In the genomic region with DNA sequence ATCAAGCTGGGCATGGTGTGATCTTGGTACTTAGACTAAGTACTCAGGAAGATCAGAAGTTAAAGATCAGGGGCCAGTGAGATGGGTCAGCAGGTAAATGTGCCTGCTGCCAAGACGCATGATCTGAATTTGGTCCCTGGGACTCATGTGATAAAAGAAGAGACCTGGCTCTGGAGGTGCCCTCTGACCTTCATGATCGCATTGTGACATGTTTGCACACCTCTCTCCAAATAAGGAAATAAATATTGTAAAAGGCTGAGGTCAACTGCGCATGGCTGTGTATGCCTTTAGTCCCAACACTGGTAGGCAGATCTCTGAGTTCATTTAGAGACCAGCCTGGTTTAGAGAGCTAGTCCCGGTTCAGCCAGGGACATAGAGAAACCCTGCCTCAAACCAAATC, we compare ENCODE assay signal across 20 mouse cellular contexts. TPM values are rescaled to one million over a fixed set of nuclear protein-coding genes. Genes with fewer than 3 reads are reported as not detected.
A peak's percentile ranks its signal among the peaks of the same experiment; 100 is the strongest.
DNase-seq lines count a peak whose midpoint lies in the region; ATAC-seq and TF ChIP-seq lines count a peak whose summit lies in the region.
"Had no signal": no experiment of that assay in that cellular context is flagged by ENCODE, and none has a peak within 500 bp of the region (broad histone marks: within the 10 kb centered on the region; RNA-seq: fewer than 3 reads in every experiment).

No protein-coding gene starts in this region.

- TF ChIP-seq POLR2A in liver, adult 2 months (IDR thresholded peaks at IDR 0.05; ENCODE audit: extremely low read depth, insufficient read depth, low read length), result no peak

- no peaks in the 10 kb centered on the region for H3K79me2 ChIP-seq in liver, adult 2 months (ENCODE audit: control insufficient read depth, insufficient read depth, low read length)

- no peak for TF ChIP-seq CTCF in liver, adult 2 months (IDR thresholded peaks at IDR 0.05; ENCODE audit: low read depth, low read length)
- no peak for TF ChIP-seq CTCF in liver, postnatal 0 days (IDR thresholded peaks at IDR 0.05; ENCODE audit: low read depth)

- H3K27ac ChIP-seq in liver, adult 2 months (replicated peaks; ENCODE audit: insufficient read depth, low read depth, low read length), result no peak overlapping the region
- H3K27ac ChIP-seq in liver, postnatal 0 days (ENCODE audit: low read depth), result no peak overlapping the region
- H3K27ac ChIP-seq in liver, embryonic 11.5 days (ENCODE audit: low read depth, low read length), result no peak overlapping the region

- H3K4me1 ChIP-seq in liver, adult 2 months (ENCODE audit: control insufficient read depth, insufficient read depth, low read length), result no peaks in the 10 kb centered on the region
- no peaks in the 10 kb centered on the region for H3K4me1 ChIP-seq in liver, postnatal 0 days (ENCODE audit: insufficient read depth)
- H3K4me1 ChIP-seq in liver, embryonic 11.5 days (replicated peaks; ENCODE audit: control insufficient read depth, insufficient read depth, low read length), result no peaks in the 10 kb centered on the region

- H3K27me3 ChIP-seq in liver, adult 2 months (ENCODE audit: control insufficient read depth, insufficient read depth, low read length), result no peaks in the 10 kb centered on the region
- H3K27me3 ChIP-seq in liver, postnatal 0 days (ENCODE audit: insufficient read depth, low read length), result no peaks in the 10 kb centered on the region
- H3K27me3 ChIP-seq in liver, embryonic 11.5 days (replicated peaks; ENCODE audit: control insufficient read depth, insufficient read depth, low read length), result no peaks in the 10 kb centered on the region
- H3K27me3 ChIP-seq: CH12.LX, Patski had no signal

- H3K9me3 ChIP-seq in liver, postnatal 0 days (ENCODE audit: low read length), result no peaks in the 10 kb centered on the region
- no peaks in the 10 kb centered on the region for H3K9me3 ChIP-seq in liver, embryonic 11.5 days (ENCODE audit: control insufficient read depth, low read length)
- H3K9me3 ChIP-seq: G1E had no signal

- WGBS in liver, adult 2 months, result 21% methylated on average over 4 of the region's 4 CpGs
- WGBS in liver, postnatal 0 days (ENCODE audit: insufficient replicate concordance), result 60% methylated on average over 4 of the region's 4 CpGs
- 78% methylated on average over 4 of the region's 4 CpGs for WGBS in liver, embryonic 11.5 days

- H3K4me3 ChIP-seq in liver, adult 2 months (ENCODE audit: insufficient read depth, low read depth, low read length), result no peak overlapping the region
- no peak overlapping the region for H3K4me3 ChIP-seq in liver, postnatal 0 days (ENCODE audit: low read depth, low read length)
- no peak overlapping the region for H3K4me3 ChIP-seq in liver, embryonic 11.5 days (ENCODE audit: low read depth, low read length)

- DNase-seq in liver, adult 2 months (ENCODE audit: extremely low read depth, low read depth, low spot score), result peak; percentile 79
- DNase-seq in liver, result no peak
- no peak for DNase-seq in liver, postnatal 0 days
- no peak for DNase-seq in liver, embryonic 11.5 days (ENCODE audit: low spot score)
- DNase-seq: adrenal gland, adult 2 months; adrenal gland, adult 8-10 months; adrenal gland, postnatal 10 days; adrenal gland, postnatal 14 days; adrenal gland, postnatal 25 days; adrenal gland, postnatal 36 days; B cell, adult 2 months; cerebellum, adult 11 months; cerebellum, adult 11-12 months; cerebellum, adult 18-20 months had no signal

- ATAC-seq in liver, postnatal 0 days, result peak; percentile 55
- ATAC-seq in liver, embryonic 11.5 days (replicated peaks; ENCODE audit: low FRiP score), result no peak
- ATAC-seq: activated CD4-positive, CD25-positive, alpha-beta regulatory T cell, adult 4 months; CD4-positive, CD25-positive, alpha-beta regulatory T cell, adult 4 months; Patski had no signal

- H3K4me2 ChIP-seq in liver, postnatal 0 days (ENCODE audit: low read depth, low read length), result no peak overlapping the region
- no peak overlapping the region for H3K4me2 ChIP-seq in liver, embryonic 11.5 days

- no peaks in the 10 kb centered on the region for H3K36me3 ChIP-seq in liver, adult 2 months (ENCODE audit: control insufficient read depth, insufficient read depth, low read length)
- H3K36me3 ChIP-seq in liver, postnatal 0 days (replicated peaks; ENCODE audit: insufficient read depth, low read length), result no peaks in the 10 kb centered on the region
- no peaks in the 10 kb centered on the region for H3K36me3 ChIP-seq in liver, embryonic 11.5 days (ENCODE audit: control insufficient read depth, insufficient read depth, low read length)
- H3K36me3 ChIP-seq: G1E had no signal

- no peak for TF ChIP-seq EP300 in liver, postnatal 0 days (IDR thresholded peaks at IDR 0.05; ENCODE audit: low read depth)

- H3K9ac ChIP-seq in liver, adult 2 months (ENCODE audit: low read depth, low read length), result no peak overlapping the region
- H3K9ac ChIP-seq in liver, postnatal 0 days (replicated peaks), result no peak overlapping the region
- H3K9ac ChIP-seq in liver, embryonic 11.5 days (ENCODE audit: low read depth, low read length), result no peak overlapping the region

RNA-seq across cellular contexts. Expression of a gene that starts 22.6 kb away (rescaled TPM):
- total RNA-seq in liver, adult 2 months (2014; rRNA removed), result 588 and 626 TPM in 2 replicates
- 835 and 840 TPM in 2 replicates for polyA plus RNA-seq in liver, adult 2 months (2012; rRNA removed)
- polyA plus RNA-seq in liver, postnatal 0 days (2015; fragmentation: Nextera tagmentation; extraction: Ambion mirVana), result 93.3 and 104 TPM in 2 replicates
- 4.3 and 4.8 TPM in 2 replicates for polyA plus RNA-seq in liver, embryonic 11.5 days (2014; fragmentation: Nextera tagmentation; extraction: Ambion mirVana)
- polyA plus RNA-seq: C2C12, Patski had no signal

Comparison
In these comparisons a context has a peak if more than half of its experiments do, and no peak if none do; other contexts are left out.
1. RNA of a gene that starts 22.6 kb away (polyA plus RNA-seq): 835 to 840 TPM in liver, adult 2 months and 93.3 to 104 TPM in liver, postnatal 0 days; 4.3 to 4.8 TPM in liver, embryonic 11.5 days; every median in the first group is over 10 times any median in the second.